Mouse (Mus musculus) B cell, adult 2 months (primary cell): Measurements from ENCODE around the gene Agpat3.

Source experiments
- DNase-seq, 2 experiments: peaks; one replicate each; pipeline ENCODE4 v3.0.0; 2022

The Agpat3 gene

GRCm38 (mm10) chr10:78351887-78352665 is at the start of gene Agpat3:
Gene Agpat3, minus strand, starts transcription at chr10:78352489.
- DNase-seq: peak; percentile 66 to 71

- DNase-seq: no peak
Observed at GRCm38 (mm10) chr10:78401127-78401526, 48.8 kb upstream of the Agpat3 start.

GRCm38 (mm10) chr10:78399090-78399657 is 46.9 kb upstream of the Agpat3 start:
- DNase-seq: peak; percentile 61 to 66

GRCm38 (mm10) chr10:78396625-78396885 is 44.3 kb upstream of the Agpat3 start:
- no peak for DNase-seq

GRCm38 (mm10) chr10:78395819-78396624 is 43.7 kb upstream of the Agpat3 start:
- peak; percentile 96 for DNase-seq

- DNase-seq: no peak
Observed at GRCm38 (mm10) chr10:78395377-78395776, 43.1 kb upstream of the Agpat3 start.

- DNase-seq: peak; percentile 88
Observed at GRCm38 (mm10) chr10:78392072-78392471, 39.8 kb upstream of the Agpat3 start.

- no peak for DNase-seq
Observed at GRCm38 (mm10) chr10:78390982-78391470, 38.7 kb upstream of the Agpat3 start.

GRCm38 (mm10) chr10:78388216-78388980 is 36.1 kb upstream of the Agpat3 start:
- no peak for DNase-seq

- DNase-seq: no peak
Observed at GRCm38 (mm10) chr10:78385520-78385919, 33.2 kb upstream of the Agpat3 start.

GRCm38 (mm10) chr10:78383567-78383966 is 31.3 kb upstream of the Agpat3 start:
- no peak for DNase-seq

- DNase-seq: no peak
Observed at GRCm38 (mm10) chr10:78378516-78378915, 26.2 kb upstream of the Agpat3 start.

- DNase-seq: peak; percentile 84 to 86
Observed at GRCm38 (mm10) chr10:78372681-78373668, 20.7 kb upstream of the Agpat3 start.

- DNase-seq: no peak
Observed at GRCm38 (mm10) chr10:78371746-78372145, 19.5 kb upstream of the Agpat3 start.

GRCm38 (mm10) chr10:78367586-78367985 is 15.3 kb upstream of the Agpat3 start:
- no peak for DNase-seq

GRCm38 (mm10) chr10:78366851-78367312 is 14.6 kb upstream of the Agpat3 start:
- peak in 1 of 2 experiments; percentile 21 for DNase-seq

- no peak for DNase-seq
Observed at GRCm38 (mm10) chr10:78366195-78366834, 14.0 kb upstream of the Agpat3 start.

GRCm38 (mm10) chr10:78365555-78365954 is 13.3 kb upstream of the Agpat3 start:
- no peak for DNase-seq

GRCm38 (mm10) chr10:78364106-78364505 is 11.8 kb upstream of the Agpat3 start:
- peak; percentile 39 to 46 for DNase-seq

GRCm38 (mm10) chr10:78363366-78363765 is 11.1 kb upstream of the Agpat3 start:
- DNase-seq: no peak

GRCm38 (mm10) chr10:78361951-78362350 is 9.7 kb upstream of the Agpat3 start:
- DNase-seq: no peak
